Mouse (Mus musculus) C2C12 (cell line): Measurements from ENCODE around the gene Stum.

Experiments used
- CTCF ChIP-seq: IDR thresholded peaks from one replicate; pipeline ENCODE4 v1.5.1; 2011; ENCODE audit not compliant: control insufficient read depth, insufficient read depth, insufficient read length
- USF1 ChIP-seq: IDR thresholded peaks from one replicate; pipeline ENCODE4 v1.6.1; 2011; ENCODE audit warnings: low read depth, mild to moderate bottlenecking, control low read depth, moderate library complexity

DNA sequence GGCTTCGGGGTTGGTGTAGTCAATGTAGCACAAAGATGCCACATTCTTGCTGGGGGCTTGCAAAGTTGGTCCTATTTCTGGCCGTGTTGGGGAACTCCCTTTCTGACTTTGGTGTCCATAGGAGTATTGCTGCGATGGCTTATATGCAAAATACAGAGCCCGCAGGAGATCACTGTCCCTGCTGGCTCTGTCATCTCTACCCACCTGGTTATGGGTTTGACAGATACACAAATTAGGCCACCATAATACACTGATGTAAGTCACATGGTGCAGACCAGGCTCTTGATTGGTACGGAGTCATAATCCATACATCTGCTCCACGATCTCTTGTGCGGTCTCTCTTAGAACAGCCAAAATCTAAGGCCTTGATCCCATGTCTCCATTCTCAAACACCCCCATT lies 46.5 kb upstream of the Stum start:
- TF ChIP-seq CTCF (no peak), USF1 (no peak)
